Mouse (Mus musculus) heart, postnatal 0 days (tissue): ENCODE results near the gene Ntng2. TPM values are rescaled to one million over a fixed set of nuclear protein-coding genes. Genes with fewer than 3 reads are reported as not detected.
A peak's percentile ranks its signal among the peaks of the same experiment; 100 is the strongest.

Experiments
- ATAC-seq: fragments of 200-750 bp; cut with Nextera tagmentation; 2 replicates; pipeline ENCODE4 v1.8.0; 2017; ENCODE audit warnings: low read depth, moderate number of reproducible peaks, moderate library complexity; ENCODE audit not compliant: insufficient read depth
- DNase-seq: peaks from one replicate; pipeline ENCODE4 v3.0.0-alpha.2; 2016; ENCODE audit warnings: low spot score
- H3K27ac ChIP-seq: fragments of 300-500 bp; sonication (generic); 2 replicates; pipeline ENCODE4 v1.5.1; 2014; ENCODE audit warnings: low read depth, mild to moderate bottlenecking
- H3K27me3 ChIP-seq: fragments of 300-500 bp; sonication (generic); 2 replicates; pipeline ENCODE4 v1.6.1; 2014; ENCODE audit warnings: low read length, mixed read lengths; ENCODE audit not compliant: control insufficient read depth, insufficient read depth
- H3K36me3 ChIP-seq: fragments of 300-500 bp; sonication (generic); replicated peaks from 2 replicates; pipeline ENCODE4 v1.6.1; 2014; ENCODE audit warnings: low read length, mixed read lengths; ENCODE audit not compliant: control insufficient read depth, insufficient read depth
- H3K4me1 ChIP-seq: fragments of 300-500 bp; sonication (generic); 2 replicates; pipeline ENCODE4 v1.6.1; 2014; ENCODE audit warnings: antibody characterized with exemption; ENCODE audit not compliant: control insufficient read depth, insufficient read depth
- H3K4me2 ChIP-seq: fragments of 300-500 bp; sonication (generic); 2 replicates; pipeline ENCODE4 v1.6.1; 2014; ENCODE audit warnings: low read depth, mild to moderate bottlenecking, low read length, moderate library complexity
- H3K4me3 ChIP-seq: fragments of 300-500 bp; sonication (generic); 2 replicates; pipeline ENCODE4 v1.5.1; 2014; ENCODE audit warnings: low read depth, low read length
- H3K9ac ChIP-seq: fragments of 300-500 bp; sonication (generic); replicated peaks from 2 replicates; pipeline ENCODE4 v1.6.1; 2014; ENCODE audit warnings: low read depth, low read length, mixed read lengths
- H3K9me3 ChIP-seq: fragments of 300-500 bp; sonication (generic); replicated peaks from 2 replicates; pipeline ENCODE4 v1.6.1; 2016; ENCODE audit warnings: low read length; ENCODE audit not compliant: control insufficient read depth
- CTCF ChIP-seq: IDR thresholded peaks from 2 replicates; pipeline ENCODE4 v1.5.1; 2016; ENCODE audit warnings: antibody characterized with exemption, control low read depth, low read depth
- EP300 ChIP-seq: IDR thresholded peaks from 2 replicates; pipeline ENCODE4 v1.6.1; 2016; ENCODE audit warnings: antibody characterized with exemption, low read depth
- WGBS: fragments of 180-500 bp; shearing (Covaris S2); extraction: QIAGEN DNeasy Blood & Tissue Kit; methylation state at CpG from one replicate; pipeline ENCODE4 v1.1.7; 2014; 5-methylcytosine and 5-hydroxymethylcytosine counted together
- polyA plus RNA-seq: library from polyadenylated mRNA; unstranded; fragments of >200 nt; fragmentation: Nextera tagmentation; extraction: Ambion mirVana; gene quantifications from 2 replicates; pipeline ENCODE4 v1.2.1, GENCODE M21; 2015
- total RNA-seq: library from RNA; depleted of rRNA; stranded (reverse); fragments of >200 nt; gene quantifications from 2 replicates; pipeline ENCODE4 v1.2.3, GENCODE M21; 2014; ENCODE audit warnings: low replicate concordance

Ntng2 gene
- total and polyA plus RNA-seq, 2 experiments from 2014 or later, result 0.12 to 0.73 TPM

DNA sequence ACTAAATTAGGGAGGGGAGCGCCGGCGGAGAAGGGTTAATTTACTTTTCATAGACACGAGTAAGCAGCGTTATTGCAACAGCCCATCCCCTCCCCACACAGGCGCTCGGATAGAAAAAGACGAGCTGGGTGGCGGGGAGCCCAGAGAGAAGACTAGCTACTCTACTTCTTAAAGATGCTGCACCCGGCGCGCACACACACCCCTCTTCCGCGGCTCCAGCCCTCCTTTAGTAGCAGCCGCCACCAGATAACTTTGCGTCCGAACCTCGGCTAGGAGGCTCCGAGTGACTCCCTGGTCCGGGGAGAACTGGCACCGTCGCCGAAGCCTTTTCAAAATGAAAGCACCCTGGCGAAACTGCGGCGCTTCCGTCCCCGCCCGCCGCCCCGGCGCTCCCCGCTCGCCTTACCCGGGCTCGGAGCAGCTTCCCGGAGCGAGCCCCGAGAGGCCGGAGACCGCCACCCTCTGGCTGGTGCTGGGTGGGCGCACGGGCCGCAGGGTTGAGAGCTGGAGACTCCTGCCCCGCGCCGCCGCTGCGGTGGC lies 676 bp downstream of the Ntng2 start:
- Histone ChIP-seq H3K9ac (peak overlapping the region; percentile 57), H3K4me1 (peaks cover 17% of the 10 kb centered on the region), H3K36me3 (no peaks in the 10 kb centered on the region), H3K4me3 (peak overlapping the region; percentile 74), H3K4me2 (peak overlapping the region; percentile 99), H3K27me3 (peaks cover 95% of the 10 kb centered on the region), H3K27ac (no peak overlapping the region), H3K9me3 (no peaks in the 10 kb centered on the region)
- under 1% methylated on average over 49 of the region's 49 CpGs for WGBS
- no peak for TF ChIP-seq CTCF
- no peak for TF ChIP-seq EP300
- peak; percentile 43; the same call in 1 of the 2 replicates for ATAC-seq
- DNase-seq, result no peak

GRCm38 (mm10) chr2:29251095-29252058 lies 1.4 kb downstream of the Ntng2 start:
- WGBS, result under 1% methylated on average over 60 of the region's 61 CpGs
- Histone ChIP-seq H3K36me3 (no peaks in the 10 kb centered on the region), H3K9ac (no peak overlapping the region), H3K4me3 (peak overlapping the region; percentile 74), H3K4me2 (peak overlapping the region; percentile 99), H3K27ac (no peak overlapping the region), H3K9me3 (no peaks in the 10 kb centered on the region), H3K4me1 (peaks cover 17% of the 10 kb centered on the region), H3K27me3 (peaks cover 99% of the 10 kb centered on the region)
- TF ChIP-seq CTCF (no peak), EP300 (no peak)
- ATAC-seq, result no peak
- no peak for DNase-seq

DNA sequence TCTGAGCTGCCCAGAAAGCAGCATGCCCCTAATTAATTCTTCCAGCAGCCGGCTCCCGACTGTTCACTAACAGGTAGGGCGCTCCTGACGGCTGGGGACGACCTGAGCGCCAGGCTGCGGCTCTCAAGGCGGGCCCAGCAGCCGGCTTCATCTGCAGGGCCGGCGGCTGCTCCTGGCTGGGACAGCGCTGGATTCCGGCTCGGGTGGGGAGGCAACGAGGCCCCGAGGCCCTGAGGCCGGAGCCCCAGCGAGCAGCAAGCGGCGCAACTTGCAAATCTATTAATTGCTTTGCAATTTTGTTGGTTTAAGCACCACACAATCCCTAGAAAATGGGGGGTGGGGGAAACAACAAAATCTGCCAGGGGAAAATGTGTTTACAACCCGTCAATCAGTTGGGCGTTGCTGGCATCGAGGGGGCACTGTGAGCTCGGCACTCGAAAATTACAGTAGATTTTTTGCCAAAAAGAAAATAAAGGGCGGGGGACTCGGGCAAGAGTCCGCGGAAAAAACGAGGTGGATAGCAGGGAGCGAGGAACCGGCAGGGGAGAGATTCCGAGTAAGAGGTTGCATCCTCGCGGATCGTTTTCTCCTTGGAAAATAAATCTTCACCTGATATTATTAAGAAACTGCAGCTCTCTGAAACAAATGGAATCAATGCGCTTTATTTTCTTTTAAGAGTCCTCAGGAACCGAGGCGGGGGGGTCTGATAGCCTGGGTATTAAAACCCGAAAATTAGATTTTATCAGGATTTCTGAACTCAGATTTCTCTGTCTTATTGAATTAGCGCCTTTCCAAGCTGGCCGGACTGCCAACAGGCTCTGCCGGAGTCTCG lies 2.3 kb downstream of the Ntng2 start:
- no peak overlapping the region for H3K27ac ChIP-seq
- peak overlapping the region; percentile 74 for H3K4me3 ChIP-seq
- no peaks in the 10 kb centered on the region for H3K9me3 ChIP-seq
- peaks cover 94% of the 10 kb centered on the region for H3K27me3 ChIP-seq
- H3K4me1 ChIP-seq, result peaks cover 17% of the 10 kb centered on the region
- no peak for TF ChIP-seq EP300
- TF ChIP-seq CTCF, result no peak
- DNase-seq (no peak), ATAC-seq (no peak)
- 2% methylated on average over 44 of the region's 44 CpGs for WGBS
- H3K36me3 ChIP-seq, result no peaks in the 10 kb centered on the region
- peak overlapping the region; percentile 99 for H3K4me2 ChIP-seq
- no peak overlapping the region for H3K9ac ChIP-seq

- H3K4me3 ChIP-seq, result peak overlapping the region; percentile 74; the same call in 1 of the 2 replicates
- peaks cover 92% of the 10 kb centered on the region for H3K27me3 ChIP-seq
- H3K9me3 ChIP-seq, result no peaks in the 10 kb centered on the region
- H3K4me1 ChIP-seq, result peaks cover 17% of the 10 kb centered on the region
- ATAC-seq, result no peak
- no peaks in the 10 kb centered on the region for H3K36me3 ChIP-seq
- H3K9ac ChIP-seq, result no peak overlapping the region
- WGBS, result 15% methylated on average over 10 of the region's 10 CpGs
- H3K27ac ChIP-seq, result no peak overlapping the region
- TF ChIP-seq CTCF (no peak), EP300 (no peak)
- no peak overlapping the region for H3K4me2 ChIP-seq
- DNase-seq, result no peak
These were observed 3.0 kb downstream of the Ntng2 start for GRCm38 (mm10) chr2:29249852-29250251.

DNA sequence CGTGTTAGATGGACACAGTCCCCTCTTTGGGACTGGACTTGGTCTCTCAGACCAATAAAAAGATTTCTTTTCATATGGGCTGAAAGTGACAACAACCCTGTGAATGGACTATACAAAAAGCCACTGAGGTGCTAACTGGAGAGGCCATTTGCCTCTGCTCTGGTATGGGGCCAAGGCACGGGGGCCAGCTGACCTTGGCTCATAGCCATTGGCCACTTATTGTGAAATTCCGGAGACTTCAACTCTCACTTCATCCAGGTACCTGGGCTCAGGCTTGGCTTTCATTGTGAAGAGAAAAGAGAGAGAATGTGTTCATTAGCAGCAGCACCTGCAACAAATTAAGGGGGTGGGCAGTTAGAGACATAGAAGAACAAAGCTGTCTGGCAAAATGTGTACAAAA lies 4.3 kb downstream of the Ntng2 start:
- Histone ChIP-seq H3K4me3 (no peak overlapping the region), H3K36me3 (no peaks in the 10 kb centered on the region), H3K4me2 (no peak overlapping the region), H3K4me1 (peaks cover 17% of the 10 kb centered on the region), H3K27ac (no peak overlapping the region), H3K27me3 (peaks cover 83% of the 10 kb centered on the region), H3K9ac (no peak overlapping the region), H3K9me3 (no peaks in the 10 kb centered on the region)
- TF ChIP-seq EP300, result no peak
- no peak for TF ChIP-seq CTCF
- DNase-seq (no peak), ATAC-seq (no peak)
- WGBS, result 33% methylated on average over 3 of the region's 3 CpGs
